Mouse (Mus musculus): ENCODE data around the gene Spo11. TPM values are rescaled to one million over a fixed set of nuclear protein-coding genes. Genes with fewer than 3 reads are reported as not detected.

The Spo11 gene
- 0.49 TPM for polyA plus RNA-seq (2015; fragmentation: Illumina TruSeq; extraction: RNeasy Lipid Tissue Mini Kit (QIAGEN cat#74804); ENCODE audit: low read depth, low replicate concordance)

DNA sequence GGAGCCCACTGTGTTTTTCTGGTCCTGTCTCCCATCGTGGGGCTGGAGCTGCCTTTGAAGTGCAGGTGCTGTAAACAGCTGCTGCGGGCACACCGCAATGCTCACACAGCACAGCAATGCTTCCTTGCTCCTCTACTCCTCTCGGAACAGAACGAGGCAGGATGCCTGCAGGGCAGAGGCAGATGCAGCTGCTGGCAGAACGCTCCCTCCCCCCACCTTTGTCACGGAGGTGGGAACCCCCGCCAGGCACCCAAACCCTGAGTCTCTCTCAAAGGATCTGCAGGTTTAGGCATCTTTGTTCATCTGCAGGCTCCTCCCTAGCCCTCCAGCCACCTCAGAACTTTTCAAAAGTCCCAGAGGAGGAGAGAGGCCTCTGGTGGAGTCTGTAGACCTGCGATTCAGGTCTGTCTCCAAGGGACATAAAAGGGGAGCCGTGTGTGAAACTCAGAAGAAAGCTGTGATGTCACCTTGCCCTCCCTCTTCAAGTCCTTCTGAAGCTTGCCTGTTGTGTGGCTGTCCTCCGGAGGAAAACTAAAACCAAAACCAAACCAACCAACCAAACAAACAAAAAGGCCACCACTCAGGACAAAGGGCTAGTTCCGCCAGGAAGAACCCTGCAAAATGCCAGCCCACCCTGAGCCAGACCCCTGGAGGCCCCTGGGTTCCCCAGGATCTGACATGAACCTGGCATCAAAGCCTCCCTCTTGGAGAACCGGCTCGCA, at the start of gene Spo11:
Spo11 (plus strand) TSS at position 292 of the 722 bp plus-strand sequence.

GRCm38 (mm10) chr2:172940003-172940798, 37.3 kb upstream of the Spo11 start, which contains the start of gene Bmp7:
Gene Bmp7 (minus strand): TSS chr2:172940321.

DNA sequence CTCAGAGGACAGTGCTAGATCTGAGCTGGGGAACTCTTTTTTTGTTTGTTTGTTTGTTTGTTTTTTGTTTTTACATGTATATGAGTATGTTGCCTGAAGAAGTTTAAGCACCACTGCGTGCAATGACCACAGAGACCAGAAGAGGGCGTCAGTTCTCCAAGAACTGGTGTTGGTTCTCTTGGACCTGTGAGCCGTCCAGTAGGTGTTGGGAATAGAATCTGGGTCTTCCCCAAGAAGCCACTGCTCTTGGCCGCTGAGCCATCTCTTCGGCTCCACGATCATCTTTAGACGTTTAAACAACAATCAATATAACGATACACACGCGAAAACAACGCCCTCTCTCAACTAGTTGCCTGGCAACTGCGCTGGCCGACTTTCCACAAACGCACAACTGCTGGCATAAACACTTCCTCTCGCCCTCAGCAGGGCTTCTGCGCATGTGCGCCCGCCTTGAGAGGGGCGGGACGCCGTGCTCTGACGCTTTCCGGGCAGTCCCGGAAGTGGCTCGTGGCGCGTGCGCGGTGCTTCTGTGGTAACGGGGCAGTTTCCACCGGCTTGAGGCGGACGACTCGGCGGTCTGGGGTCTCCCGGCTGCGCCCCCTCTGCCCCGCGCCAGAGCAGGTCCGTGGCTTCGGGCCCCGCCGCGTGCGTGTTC, 22.3 kb downstream of the Spo11 start, which contains the start of gene Rae1:
Rae1 (plus strand) TSS at position 488 of the 655 bp plus-strand sequence.

DNA sequence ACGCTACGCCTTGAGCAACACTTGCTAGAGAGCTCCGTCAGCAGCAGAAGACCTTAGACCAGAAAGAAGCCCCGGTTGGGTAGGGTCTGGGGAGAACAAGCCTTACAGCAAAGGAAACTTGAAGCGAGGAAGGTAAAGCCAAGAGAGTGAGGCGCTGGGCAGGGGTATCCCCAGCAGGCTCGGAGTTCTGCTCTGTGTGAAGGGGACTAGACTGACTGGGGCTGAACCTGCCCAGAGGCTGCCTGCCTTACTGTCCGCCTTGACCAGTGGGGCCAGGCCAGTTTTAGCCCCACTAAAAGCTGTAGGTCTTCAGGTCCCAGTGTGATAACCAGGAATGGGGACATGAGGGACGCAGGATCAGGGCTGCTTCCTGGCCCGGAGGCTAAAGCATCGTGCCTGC, 42.9 kb downstream of the Spo11 start, which contains the start of gene Rbm38:
Rbm38 (plus strand) TSS at position 69 of the 400 bp plus-strand sequence.

Other genes starting within 250 kb of the Spo11 start
- gene Bmp7, start 37.4 kb upstream of the Spo11 start, polyA plus RNA-seq (2015; fragmentation: Illumina TruSeq; extraction: RNeasy Lipid Tissue Mini Kit (QIAGEN cat#74804); ENCODE audit: low read depth, low replicate concordance) = 5.8 TPM
- 60.5 TPM for gene Rae1, start 22.4 kb downstream of the Spo11 start, polyA plus RNA-seq (2015; fragmentation: Illumina TruSeq; extraction: RNeasy Lipid Tissue Mini Kit (QIAGEN cat#74804); ENCODE audit: low read depth, low replicate concordance)
- 2.1 TPM for gene Rbm38, start 42.8 kb downstream of the Spo11 start, polyA plus RNA-seq (2015; fragmentation: Illumina TruSeq; extraction: RNeasy Lipid Tissue Mini Kit (QIAGEN cat#74804); ENCODE audit: low read depth, low replicate concordance)
- not detected for gene Ctcfl, start 141.8 kb downstream of the Spo11 start, polyA plus RNA-seq (2015; fragmentation: Illumina TruSeq; extraction: RNeasy Lipid Tissue Mini Kit (QIAGEN cat#74804); ENCODE audit: low read depth, low replicate concordance)
- not detected for gene Pck1, start 175.3 kb downstream of the Spo11 start, polyA plus RNA-seq (2015; fragmentation: Illumina TruSeq; extraction: RNeasy Lipid Tissue Mini Kit (QIAGEN cat#74804); ENCODE audit: low read depth, low replicate concordance)
- 0.51 TPM for gene Zbp1, start 241.2 kb downstream of the Spo11 start, polyA plus RNA-seq (2015; fragmentation: Illumina TruSeq; extraction: RNeasy Lipid Tissue Mini Kit (QIAGEN cat#74804); ENCODE audit: low read depth, low replicate concordance)

All from brain, adult 10 weeks (tissue).